Mouse (Mus musculus) ovary, postnatal 10 days (tissue): ENCODE measurements around the gene Slc5a2.

Experiments used
- DNase-seq: peaks from one replicate; pipeline ENCODE4 v3.0.0; 2022; ENCODE audit warnings: low spot score

Slc5a2 gene

DNA sequence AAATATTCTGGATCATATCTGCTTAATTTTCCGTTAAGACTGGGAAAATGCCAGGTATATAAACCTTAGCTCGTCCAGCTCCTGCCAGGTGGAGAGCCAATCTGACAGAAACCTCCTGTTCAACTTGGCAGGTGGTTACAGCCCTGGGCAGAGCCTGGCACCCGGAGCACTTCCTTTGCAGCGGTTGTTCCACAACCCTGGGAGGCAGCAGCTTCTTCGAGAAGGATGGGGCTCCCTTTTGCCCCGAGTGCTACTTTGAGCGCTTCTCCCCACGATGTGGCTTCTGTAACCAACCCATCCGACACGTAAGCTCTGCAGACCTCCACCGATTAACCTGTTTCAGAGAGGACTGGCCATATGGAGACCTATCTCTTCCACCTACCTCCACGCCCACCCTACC lies 13.5 kb upstream of the Slc5a2 start:
- DNase-seq: no peak

DNA sequence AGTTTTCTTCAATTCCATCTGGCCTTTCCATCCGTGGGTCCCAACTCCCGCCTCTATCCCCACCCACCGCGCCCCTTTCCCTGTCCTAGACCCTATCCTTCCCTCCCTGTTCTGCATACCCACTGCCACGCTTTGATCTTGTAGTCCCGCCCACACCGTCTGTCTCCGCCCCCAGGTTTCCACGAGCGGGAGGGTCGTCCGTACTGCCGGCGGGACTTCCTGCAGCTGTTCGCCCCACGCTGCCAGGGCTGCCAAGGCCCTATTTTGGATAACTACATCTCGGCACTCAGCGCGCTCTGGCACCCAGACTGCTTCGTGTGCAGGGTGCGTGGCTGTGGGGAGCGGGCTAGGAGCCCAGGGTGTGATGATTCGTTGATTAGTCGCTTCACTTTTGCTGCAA lies 12.8 kb upstream of the Slc5a2 start:
- DNase-seq: no peak

DNA sequence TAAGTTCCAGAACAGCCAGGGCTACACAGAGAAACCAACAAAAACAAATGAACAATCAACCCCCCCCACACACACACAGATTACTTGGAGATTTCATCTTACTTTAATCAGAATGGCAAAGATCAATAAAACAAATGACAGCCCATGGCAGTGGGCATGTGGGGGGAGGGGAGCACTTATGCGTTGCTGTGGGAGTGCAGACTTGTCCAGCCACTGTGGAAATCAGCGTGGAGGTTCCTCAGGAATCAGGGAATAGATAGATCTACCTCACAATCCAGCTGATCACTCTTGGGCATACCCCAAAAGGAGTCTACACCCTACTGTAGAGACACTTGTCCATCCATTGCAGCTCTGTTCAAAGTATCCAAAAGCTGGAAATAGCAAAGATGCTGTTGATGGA lies 10.5 kb upstream of the Slc5a2 start:
- no peak for DNase-seq

DNA sequence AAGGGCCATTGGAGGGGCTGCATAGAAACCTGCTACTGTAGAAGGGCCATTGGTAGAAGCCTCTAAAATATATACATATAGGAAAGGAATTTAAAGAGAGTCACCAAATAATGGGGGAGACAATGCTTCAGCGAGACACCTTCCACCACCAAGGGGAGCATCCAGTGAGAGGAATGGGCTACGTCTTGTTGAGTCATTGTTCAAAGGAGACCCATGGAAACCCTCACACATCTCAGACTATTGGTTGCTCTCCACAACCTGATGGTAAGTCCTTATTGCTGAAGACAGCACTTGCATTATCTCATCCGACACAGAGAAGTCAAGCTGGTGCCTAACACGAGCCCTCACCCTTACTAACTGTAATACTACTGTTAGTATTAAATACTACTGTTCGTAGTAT lies 9.7 kb upstream of the Slc5a2 start:
- DNase-seq: no peak

DNA sequence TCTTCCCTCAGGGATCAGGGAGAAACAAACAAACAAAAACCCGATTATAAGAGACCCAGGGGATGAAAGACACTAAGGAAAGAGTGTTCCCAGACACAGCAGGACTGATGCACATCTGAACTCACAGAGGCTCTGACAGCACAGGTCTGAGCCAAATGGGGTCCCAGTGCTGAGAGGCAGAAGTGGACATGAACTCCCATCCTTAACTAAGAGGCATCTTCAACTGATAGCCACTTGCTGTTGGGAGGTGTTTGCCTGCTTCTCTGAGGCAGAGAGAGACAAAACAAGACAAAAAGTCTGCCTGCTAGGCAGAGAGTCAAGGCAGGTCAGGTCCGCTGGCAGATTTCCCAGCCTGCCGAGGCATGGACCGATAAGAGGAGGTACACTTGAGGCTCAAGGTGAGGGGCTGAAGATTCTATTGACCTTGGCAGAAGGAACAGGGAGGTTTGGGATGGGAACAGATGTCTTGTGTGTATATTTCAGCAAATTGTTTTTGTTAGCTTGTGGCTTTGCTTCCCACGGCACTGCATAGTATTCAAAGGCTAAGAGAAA lies 8.6 kb upstream of the Slc5a2 start:
- no peak for DNase-seq

DNA sequence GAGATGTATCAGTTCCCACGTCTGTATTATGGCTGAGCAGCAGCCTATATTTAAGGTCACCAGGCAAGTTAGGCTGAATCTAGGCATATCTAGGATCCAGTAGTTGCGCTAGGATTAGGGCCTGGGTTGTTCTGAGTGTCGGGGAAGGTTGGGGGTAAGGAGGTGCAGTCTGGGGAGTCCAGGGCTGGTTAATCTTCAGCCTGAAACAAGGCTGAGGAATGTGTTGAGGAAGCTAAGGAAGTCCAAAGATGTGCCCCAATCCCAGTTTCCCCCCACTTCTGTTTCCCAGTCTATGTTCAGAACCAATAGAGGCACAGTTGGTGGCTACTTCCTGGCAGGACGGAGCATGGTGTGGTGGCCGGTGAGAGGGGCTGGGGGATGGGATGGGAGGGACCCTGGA lies 599 bp downstream of the Slc5a2 start:
- no peak for DNase-seq

DNA sequence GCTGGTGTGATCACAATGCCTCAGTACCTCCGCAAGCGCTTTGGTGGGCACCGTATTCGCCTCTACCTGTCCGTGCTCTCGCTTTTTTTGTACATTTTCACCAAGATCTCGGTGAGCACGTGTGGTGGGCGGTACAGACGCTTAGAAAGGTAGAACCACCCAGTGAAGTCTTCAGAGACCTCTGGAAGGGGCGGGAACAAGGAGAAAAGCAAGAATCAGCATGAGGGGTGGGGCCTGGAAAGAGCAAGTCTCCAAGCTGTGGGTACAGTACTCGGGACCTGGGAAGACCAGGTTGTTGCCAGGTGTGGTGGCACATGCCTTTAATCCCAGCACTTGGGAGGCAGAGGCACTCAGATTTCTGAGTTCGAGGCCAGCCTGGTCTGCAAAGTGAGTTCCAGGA lies 1.9 kb downstream of the Slc5a2 start:
- DNase-seq: no peak

DNA sequence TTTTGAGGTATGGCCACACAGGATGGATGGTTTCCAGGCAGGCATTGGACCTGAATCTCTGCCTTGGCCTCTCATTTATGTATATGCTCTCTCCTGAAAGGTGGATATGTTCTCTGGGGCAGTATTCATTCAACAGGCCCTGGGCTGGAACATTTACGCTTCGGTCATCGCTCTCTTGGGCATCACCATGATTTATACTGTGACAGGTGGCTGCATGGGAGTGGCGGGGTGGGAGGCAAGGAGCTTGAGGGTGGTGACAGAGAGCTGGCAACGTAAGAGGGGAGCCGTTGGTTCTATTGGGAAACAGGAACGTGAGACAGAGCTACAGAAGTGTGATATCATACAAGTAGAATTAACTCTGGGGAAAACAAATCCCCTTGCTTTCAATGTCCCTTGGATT lies 2.4 kb downstream of the Slc5a2 start:
- DNase-seq: no peak

DNA sequence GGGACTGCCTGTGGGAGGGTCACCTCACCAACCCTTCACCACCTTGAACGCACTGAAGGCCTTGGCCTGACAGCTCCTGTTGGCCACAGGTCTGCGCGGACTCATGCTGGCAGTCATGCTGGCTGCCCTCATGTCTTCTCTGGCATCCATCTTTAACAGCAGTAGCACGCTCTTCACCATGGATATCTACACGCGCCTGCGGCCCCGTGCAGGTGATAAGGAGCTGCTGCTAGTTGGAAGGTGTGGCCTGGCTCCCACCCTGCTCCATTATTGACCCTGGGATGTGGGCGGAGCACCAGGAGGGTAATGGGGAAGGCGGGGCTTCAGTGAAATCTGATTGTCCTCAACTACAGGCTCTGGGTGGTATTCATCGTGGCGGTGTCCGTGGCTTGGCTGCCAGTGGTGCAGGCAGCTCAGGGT lies 5.0 kb downstream of the Slc5a2 start:
- no peak for DNase-seq

DNA sequence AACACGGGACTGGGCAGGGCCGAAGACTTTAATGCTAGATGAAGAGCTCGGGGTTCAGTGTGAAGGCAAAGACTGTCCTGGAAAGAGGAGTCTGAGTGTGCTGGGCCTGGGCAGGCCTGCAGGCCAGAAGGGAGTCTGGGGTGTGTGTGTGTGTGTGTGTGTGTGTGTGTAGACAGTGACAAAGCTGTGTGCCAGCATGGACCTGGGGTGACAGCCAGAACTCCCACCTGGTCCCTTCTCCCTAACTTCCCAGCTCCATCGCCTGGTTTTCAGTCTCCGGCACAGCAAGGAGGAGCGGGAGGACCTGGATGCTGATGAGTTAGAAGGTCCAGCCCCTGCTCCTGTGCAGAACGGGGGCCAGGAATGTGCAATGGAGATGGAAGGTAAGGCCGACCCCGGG lies 6.0 kb downstream of the Slc5a2 start:
- no peak for DNase-seq

DNA sequence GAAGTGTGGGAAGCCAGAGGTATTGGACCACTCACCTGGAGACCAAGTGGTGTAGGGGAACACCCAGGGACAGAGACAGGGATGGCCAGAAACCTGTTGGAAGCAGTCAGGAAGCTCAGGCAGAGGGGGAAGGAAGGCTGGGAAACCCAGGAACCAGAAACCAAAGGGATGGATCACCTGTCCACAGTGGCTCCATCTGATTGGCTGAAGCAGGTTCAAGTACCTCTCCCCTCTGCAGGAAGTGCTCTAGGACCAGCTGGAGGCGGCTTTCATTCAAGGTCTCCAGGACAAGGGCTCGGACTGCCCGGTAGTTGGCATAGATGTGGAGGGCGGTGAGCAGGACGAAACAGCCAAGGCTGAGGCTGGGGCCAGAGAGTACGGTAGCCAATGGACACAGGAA lies 10.6 kb downstream of the Slc5a2 start:
- DNase-seq: no peak

DNA sequence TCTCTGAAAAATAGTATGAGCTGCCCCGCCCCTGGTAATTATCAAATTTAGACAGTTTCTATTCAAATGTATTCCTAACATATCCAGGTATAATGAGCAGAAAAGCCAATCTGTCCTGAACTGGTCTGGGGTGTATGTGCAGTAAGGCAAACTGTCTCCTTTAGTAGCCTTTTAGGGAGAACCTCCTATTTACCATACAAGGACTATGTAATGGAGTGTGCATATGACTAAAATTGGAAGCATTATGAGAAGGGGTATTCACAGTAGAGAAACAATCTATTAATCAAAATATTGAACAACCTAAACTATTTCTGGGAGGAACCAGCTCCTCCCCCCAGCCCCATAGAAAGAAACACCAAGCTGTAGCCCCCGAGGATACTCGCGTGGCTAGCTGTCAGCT lies 14.3 kb downstream of the Slc5a2 start:
- DNase-seq: no peak

DNA sequence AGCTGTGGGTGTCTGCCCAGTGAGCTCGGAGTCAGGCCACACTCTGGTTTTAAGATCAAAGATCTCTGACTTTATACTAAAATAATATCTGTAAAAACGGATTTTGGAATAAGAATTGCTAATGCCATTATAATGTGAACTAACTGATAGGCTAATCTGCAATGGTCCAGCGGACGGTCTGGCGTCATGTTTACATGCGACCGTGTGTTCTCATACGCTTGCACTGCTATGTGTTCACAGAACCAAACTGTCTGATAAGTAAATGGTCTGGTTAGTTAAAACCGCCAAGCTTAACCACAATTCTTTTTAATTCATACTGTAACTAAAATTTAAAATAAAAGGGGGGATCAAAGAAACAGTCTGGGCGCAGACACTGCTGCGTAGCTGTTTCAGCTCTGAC lies 16.3 kb downstream of the Slc5a2 start:
- no peak for DNase-seq

DNA sequence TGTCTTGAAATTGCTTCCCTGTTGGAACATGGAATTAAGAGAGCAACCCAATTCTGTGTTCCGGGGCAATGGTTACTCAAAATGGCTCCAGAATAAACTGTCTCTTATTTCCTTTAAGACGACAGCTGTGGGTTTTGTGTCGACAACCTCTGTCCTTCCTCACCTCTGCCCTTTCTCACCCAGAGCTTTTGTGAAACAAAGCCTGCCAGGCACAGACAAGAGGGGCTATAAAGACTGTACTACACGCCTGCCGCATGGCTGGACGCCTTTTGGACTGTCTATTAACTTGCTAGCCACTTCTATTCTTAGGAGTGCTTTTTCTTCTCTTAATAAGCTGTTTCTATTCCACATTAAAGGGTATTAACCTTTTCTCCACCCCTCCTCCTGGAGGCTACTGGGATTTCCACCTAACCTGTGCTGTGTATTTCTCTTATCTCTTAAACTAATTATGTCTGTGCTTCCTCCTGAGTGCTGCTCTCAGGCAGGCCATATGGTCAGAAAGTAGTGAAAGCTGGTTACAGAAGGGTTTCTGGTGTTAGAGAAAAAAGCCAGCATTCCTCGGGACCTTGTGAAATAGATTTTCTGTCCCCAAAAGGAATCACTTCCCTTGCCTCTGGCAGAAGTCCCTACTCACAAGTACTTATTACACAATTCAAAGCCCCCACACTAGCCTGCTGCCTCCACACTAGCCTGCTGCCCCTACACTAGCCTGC lies 17.2 kb downstream of the Slc5a2 start:
- DNase-seq: no peak

DNA sequence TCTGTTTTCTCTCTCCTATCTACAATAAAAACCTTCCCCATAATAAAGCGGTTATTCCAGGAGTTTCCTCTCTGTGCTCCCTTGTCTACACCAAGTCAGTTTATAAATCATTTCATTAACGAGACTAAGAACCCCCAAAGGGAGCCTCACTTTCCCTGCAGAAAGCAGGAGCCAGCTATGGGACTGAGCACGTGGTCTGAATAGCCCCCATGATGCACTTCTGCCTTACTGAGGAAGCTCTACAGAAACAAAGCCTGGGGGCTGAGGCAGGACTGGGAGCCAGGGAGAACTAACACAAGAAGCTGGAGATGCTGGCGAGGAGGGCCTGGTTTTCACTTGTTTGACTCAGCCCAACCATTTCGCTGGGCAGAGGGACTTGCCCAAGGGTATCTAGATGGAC lies 18.6 kb downstream of the Slc5a2 start:
- no peak for DNase-seq

DNA sequence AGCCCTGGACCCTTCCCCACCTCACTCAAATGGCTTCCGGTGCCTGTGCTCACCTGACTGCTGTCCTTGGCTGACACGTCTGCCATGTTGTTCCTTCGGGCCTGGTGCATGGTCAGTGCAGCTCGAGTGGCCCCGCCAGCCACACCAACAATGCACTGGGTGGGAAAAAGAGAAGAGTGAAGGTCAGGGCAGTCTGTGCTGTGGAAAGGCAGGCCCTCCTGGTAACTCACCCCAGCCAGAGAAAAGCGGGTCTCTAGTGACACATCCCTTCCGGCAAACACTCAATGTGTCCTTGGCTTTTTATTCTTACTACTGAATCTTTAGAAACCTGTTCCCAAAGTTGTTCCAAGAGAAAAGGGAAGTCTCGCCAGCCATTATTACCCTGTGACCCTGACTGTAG lies 19.6 kb downstream of the Slc5a2 start:
- DNase-seq: no peak

DNA sequence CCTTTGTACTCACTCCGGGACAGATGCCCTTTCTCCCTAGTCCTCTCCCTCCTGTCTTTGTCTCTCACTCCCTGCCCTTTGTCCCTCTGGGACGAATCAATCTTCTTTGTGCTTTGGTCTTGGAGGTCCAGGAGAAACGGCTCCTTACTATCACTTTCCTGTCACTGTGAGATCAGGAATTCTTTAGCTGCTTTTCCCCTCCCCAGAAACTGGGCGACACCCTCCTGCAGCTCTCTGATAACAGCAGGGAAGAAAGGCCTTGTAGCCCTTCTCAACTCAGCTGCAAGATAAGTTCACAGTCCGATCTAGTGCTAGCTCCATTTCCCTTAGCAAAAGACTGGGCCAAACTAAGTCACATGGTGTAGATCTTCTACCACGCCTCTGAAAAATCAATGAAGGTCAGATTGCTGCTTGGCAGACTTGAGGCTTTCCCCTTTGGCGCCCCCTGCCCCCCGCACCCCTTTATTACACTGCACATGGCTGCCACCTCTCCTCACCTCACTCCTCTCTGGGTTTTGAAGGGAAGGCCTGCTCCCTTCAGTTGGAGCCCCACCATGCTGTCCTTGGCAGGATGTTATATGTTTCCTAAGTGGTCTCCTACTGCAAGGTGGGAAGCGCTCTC lies 23.6 kb downstream of the Slc5a2 start:
- no peak for DNase-seq

DNA sequence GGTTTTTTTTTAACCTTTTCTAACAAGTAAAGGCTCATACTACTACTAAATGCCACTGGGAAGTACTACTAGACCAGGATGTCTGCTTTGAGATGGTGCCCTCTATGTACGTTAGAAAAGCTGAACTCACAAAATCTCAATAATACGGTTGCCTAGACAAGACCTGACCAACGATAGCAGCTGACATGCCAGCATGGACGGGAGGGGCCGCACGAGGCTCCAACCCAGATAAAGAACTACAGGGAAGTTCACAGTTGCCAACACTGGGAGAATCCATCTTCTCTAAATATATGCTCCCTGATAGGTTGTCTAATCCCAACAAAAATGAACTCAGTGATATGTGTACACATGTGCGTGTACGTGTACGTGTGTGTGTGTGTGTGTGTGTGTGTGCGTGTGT lies 29.3 kb downstream of the Slc5a2 start:
- no peak for DNase-seq

DNA sequence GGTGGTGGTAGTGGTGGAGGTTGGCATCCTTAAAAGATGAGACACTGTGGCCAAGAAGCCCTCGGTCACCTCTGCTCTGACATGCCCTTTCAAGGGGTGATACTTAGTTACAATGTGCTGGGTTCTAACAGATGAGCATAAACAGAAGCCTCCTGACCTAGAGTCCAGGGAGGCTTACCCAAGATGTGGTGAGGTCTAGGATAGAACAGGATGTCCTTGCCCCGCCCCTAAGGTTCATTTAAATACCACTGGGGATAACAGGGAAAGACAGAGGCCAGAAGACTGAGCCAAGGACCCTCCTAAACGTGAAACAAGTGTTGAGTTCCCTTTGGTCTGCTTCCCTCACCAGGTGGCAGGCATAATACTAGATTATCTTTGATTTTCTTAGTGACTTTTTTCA lies 31.1 kb downstream of the Slc5a2 start:
- no peak for DNase-seq

DNA sequence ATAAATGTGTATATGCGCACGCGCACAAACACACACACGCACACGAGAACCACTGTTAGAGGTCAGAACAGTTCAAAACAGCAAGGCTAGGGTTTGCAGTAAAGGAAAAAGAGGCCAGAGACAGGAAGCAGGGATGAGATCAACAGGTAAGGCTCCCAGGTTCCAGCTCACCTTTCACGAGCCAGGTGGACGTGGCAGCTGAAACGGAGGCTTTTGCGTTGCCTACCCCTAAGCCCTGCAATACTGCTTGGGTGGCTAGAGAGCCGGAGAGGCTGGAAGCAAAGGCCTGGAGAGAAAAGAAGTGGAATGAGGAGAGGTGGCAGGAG lies 31.8 kb downstream of the Slc5a2 start:
- DNase-seq: no peak

DNA sequence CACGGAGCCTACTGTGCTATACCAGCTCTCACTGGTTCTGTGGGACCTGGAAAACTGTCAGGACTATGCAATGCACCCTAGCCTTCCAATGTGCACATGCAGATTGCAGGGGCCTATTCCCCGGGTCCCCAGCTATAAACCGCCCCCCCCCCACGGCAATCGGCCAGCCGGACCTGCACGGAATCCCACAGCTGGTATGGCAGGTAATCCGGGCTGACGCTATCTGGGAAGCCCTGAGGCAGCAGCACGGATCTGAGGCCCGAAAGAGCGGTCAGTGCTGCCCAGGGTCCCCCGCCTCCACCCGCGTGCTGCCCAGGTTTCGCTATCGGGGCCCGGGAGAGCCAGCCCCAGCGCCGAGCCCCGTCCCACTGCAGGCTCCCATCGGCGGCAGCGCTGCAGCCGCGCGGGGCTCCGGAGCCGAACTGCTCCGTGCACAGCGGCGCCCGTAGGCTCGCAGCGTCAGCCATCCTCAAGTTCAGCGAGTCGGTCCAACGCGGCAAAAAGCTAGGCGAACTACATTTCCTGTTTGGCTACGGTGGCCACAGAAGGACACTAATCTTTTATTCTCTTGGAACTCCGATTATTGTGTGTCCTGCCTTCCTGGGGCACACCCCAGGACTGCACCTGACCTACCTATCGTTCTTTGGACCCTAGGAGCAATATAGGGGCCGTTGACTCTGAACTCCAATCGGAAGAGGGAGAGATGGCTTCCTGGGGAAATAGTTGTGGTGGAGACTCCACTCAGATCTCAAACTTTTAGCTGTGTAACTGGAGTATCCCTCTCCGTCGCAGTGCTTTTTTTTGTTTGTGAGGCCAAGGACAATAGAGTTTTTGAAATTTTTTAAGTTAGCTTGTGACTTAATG lies 32.4 kb downstream of the Slc5a2 start, which contains the start of gene BC017158:
BC017158 (minus strand) TSS at position 554 of the 864 bp plus-strand sequence.
- DNase-seq: peak; percentile 52

DNA sequence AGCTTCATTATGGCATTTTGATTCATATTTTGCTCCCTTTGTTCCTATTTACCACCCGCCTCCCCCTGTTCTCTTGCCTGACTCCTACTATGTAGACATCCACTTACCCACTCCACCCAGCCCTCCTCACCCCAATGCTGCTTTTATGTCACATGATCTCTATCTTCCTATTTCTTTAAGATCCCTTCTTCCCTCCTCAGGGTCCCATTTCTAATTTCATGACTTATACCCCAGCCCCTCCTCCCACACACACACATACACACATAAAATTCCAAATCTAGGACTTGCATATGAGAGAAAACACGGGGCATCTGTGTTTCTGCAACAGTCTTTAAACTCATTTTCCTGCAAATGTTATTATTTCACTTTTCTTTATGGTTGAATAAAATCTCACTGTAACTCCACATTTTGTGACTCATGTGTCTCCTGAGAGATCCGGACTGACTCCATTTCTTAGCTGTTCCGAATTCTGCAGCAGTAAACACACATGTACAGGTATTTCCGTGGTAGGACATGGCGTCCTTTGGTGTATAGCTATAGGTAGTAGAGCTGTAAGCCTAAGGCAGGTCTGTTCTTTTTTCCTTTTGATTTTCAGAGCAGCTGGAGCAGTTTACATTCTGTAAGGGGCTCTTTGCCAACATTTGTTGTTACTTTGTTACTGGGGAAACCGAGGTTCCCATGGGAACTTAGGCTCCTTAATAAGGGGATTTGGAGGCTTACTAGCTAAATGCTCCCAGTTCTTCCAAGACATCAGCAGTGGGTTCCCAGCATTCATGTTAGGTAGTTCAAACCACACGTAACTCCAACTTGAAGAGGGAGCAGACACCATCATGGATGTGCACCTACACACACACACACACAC lies 33.3 kb downstream of the Slc5a2 start:
- DNase-seq: no peak
